Mouse (Mus musculus): ENCODE measurements around the gene Polr3b.

Polr3b gene

DNA sequence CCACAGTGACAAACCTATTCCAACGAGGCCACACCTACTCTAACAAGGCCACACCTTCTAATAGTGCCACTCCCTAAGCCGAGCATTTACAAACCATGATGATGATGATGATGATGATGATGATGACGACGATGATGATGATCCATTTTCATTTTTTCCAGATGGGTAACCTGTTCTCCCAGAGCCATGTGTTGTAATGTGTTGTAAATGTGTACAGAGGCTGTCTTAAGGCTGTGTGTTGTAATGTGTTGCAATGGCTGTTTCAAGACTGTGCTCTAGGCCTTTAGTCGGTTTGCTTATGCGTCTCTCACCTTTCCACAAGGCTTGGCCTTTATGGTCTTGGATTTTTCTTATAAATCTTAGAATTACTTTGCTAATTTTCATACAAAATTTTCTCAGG is 40.0 kb downstream of the Polr3b start:
- no peak for DNase-seq (ENCODE audit: low read depth, low spot score)

DNA sequence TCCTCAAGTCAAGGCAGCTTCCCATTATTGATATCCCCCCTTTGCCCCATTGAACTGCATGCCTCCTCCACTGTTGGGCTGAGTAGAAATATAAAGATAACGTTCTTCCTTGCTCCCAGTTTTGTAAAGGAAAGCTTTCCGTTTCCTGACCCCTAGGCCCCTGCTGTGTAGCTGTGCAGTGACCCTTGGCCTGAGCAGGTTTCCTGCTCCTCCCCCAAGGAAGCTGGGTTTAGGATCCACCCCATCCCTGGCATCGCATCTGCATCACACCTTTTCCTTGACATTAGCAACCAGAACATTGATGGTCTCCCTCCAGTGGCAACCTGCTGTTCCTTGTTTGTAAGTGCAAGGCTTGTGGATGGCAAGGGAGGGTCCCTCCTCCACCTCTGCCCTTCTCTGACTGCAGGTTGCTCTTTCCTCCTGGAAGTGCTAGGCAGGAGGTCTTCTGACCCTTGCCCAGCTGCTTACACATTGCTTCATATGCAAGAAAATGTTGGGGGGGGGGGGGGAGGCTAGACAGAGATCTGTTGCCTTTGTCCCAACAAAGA is 43.7 kb downstream of the Polr3b start:
- DNase-seq (ENCODE audit: low read depth, low spot score) = peak; percentile 66

DNA sequence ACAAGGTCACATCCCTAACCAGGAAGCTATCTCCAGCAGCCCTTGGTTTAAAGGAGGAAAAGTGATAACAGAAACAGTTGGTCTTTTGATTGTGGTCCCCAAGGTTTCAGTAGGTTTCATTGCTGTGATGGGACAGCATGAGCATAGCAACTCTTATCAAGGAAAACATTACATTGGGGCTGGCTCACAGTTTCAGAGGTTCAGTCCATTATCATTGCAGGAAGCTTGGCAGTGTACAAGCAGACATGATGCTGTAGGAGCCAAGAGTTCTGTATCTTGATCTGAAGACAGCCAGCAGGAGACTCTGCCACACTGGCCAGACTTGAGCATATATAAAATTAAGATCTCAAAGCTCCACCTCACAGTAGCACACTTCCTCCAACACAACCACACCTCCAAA is 53.6 kb downstream of the Polr3b start:
- DNase-seq (ENCODE audit: low read depth, low spot score) = no peak

DNA sequence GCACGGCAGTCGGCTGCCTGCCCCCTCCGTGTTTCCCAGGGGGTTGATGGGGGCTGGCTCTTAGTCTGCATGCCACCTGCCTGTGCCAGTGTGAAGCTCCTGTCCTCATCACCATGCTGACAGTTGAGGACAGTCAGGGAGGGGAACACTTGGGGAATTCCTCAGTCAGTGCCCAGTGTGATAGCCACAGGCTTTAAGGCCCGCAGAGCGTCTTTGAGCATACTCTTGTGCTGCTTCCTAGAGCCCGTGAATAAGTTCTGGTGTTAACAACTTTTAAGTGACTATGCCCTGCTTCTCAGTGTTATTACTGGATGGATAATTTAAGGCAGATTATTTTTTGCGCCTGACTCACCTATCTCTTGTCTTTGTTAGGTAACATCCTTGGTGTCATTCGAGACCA is 54.4 kb downstream of the Polr3b start:
- DNase-seq (ENCODE audit: low read depth, low spot score) = no peak

DNA sequence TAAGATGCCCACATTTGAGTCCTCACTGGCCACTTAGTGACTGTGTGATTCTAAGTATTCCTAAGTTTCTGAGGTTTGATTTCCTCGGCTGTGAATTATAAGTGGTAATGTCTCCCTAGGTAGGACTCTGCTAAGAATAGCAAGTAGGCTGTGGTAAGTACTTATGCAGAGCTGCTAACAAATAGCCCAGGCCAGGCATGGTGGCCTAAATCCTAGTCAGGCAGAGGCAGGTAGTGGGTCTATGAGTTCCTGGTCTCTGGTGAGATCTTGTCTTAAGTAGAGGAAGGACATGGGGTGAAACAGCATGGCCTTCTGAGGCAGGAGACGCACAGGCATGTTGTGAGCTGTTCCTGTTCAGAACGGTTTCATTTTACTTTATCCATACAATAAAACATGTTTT is 55.8 kb downstream of the Polr3b start:
- DNase-seq (ENCODE audit: low read depth, low spot score) = no peak

DNA sequence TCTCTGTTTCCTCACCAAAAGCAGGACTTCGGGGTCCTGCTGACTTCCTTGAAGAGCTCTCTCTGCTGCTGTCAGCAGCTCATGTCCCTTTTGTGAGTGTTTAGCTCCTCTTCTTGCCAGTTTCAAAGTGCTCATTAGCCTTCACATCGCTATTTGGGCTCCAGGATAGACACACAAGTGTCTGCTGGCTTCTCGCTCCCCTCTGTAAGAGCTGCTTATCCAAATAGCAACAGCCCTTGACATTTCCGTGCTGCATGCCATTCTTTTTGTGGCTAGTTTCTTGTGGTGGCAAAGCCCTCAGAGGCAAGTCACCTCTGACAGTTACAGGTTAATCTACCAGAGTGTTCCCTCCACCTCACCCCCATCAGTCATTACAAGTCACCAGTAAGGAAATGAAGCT is 56.3 kb downstream of the Polr3b start:
- DNase-seq (ENCODE audit: low read depth, low spot score) = no peak

DNA sequence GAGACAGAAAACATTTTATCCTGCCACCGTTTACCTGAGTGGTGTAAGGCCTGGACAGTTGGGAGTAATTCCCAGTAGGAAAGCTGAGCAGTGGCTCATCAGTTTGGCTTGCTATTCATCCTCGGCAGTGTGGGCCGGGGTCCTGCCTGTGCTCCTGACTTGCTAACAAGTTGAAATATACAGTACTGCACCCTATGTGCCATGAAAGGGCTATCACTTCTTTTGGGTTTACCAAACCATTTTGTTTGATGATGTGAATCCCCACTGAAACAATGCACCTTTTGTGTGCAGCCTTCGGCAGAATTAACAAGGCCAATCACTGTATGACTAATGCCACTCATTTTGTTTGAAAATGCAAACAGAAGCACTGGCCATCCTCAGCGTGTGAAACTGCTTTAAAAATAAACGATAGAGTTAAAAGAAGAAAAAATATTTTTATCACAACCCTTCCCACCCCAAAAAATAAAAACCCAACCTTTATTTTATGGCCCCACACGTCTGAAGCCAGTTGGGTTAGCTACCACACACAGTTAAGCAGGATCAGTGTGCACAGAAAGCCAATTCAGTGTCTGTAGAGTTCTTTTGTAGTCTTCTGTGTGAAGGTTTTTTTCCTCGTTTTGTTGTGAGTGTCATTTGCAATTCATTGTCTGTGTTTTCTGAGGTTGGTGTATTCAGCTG is 63.5 kb downstream of the Polr3b start:
- DNase-seq (ENCODE audit: low read depth, low spot score) = no peak

DNA sequence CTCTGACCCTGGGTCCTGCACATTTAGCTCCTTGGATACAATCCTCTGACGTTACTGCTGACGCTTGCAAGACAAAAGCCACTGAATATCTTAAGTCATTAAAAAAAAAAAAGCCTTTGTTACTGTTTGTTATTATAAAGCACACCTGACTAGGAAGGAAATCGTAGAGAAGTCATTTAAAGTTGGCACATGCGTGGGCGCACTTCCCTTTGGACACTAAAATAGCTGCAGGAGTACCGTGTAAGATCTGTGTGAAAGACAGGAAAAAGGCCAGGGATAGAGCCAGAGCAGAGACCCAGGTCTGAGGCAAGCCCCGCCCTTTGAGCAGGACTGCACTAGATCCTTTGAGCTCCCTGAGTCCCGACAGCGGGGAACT is 64.0 kb downstream of the Polr3b start:
- DNase-seq (ENCODE audit: low read depth, low spot score) = peak; percentile 43

DNA sequence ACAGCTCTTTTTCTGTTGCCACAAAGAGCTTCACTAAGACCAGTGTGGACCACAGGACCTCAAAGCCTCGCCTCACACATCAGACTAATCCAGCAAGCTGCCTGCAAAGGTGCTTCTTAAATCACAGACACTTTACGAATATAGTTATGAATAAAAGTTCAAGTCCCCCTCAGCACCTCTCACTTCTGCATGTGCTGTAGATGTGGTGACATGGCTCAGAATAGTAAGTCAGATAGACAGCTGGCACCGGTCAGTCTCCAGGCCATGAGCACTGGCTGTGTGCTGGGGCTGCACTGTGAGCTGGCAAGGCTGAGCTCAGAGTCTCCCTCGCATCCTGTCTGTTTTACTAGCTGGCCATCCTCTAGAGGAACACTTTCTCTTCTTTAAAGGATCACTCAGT is 64.6 kb downstream of the Polr3b start:
- no peak for DNase-seq (ENCODE audit: low read depth, low spot score)

DNA sequence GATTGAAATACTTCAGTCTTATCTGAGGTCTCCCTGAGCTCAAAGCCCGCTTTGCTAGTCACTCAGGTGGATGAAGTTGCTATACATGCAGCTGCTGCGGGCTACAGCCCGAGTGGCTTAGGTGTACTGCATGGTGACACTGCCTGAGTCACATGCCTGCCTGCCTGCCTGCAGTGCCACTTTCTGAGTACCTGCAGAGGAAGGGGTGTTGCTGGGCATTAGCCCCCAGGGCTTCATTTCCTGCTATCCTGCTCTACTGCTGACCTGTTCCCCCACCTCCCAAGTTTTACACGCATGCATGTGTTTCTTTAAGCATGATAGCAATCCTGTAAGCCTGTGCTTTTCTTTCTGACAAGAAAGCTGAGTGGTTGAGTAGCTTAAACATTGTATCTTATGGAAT is 65.6 kb downstream of the Polr3b start:
- no peak for DNase-seq (ENCODE audit: low read depth, low spot score)

DNA sequence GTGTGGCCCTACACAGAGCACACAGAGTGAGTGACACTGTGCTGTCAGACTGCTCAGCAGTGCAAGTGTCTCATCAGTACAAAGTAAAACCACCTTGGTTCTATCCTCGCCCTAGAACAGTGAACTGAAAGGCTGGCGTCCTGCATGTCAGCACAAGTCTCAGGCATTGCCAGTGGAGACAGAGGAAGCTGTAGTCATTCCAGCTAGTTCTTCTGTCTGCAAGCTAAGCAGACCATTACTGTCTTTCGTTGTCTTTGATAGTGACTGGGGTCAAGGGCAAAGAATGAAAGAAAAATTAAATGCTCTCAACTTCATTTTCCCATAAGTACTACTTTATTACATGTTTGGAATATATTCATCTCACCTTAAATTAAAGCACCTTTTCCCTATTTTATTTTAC is 67.8 kb downstream of the Polr3b start:
- no peak for DNase-seq (ENCODE audit: low read depth, low spot score)

DNA sequence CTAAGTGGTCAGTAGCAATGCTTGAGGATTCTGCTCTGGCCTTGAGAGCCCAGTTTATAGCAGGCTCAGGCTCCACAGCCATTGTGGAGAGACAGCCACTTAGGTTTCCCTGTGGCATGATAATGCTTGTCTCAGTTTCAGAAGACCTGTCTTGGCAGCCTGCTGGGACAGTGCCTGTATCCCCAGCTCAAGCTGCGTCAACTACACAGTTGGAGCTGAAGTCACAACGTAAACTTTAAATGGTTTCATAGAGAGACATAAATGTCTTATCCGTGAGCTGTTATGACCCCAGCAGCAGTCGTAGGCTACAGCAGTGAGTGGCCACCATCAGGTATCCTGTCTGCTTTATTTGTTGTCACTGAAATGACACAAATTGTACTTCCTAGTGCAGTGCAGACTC is 68.7 kb downstream of the Polr3b start:
- no peak for DNase-seq (ENCODE audit: low read depth, low spot score)

DNA sequence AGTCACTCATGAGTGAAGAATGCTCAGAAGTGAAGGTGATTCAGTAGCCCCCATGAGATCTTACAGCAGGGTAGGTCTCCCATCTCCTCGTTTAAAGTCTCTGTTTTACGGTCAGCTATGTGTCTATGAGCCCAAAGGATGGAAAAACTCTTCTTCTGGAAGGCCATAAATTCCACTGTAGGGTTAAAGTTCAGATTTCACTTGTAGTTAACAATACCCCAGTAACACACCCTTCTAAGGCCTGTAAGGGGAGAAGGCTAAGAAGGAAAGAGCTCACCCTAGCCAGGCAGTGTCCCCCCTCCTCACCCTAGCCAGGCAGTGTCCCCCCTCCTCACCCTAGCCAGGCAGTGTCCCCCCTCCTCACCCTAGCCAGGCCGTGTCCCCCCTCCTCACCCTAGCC is 69.6 kb downstream of the Polr3b start:
- DNase-seq (ENCODE audit: low read depth, low spot score) = no peak

DNA sequence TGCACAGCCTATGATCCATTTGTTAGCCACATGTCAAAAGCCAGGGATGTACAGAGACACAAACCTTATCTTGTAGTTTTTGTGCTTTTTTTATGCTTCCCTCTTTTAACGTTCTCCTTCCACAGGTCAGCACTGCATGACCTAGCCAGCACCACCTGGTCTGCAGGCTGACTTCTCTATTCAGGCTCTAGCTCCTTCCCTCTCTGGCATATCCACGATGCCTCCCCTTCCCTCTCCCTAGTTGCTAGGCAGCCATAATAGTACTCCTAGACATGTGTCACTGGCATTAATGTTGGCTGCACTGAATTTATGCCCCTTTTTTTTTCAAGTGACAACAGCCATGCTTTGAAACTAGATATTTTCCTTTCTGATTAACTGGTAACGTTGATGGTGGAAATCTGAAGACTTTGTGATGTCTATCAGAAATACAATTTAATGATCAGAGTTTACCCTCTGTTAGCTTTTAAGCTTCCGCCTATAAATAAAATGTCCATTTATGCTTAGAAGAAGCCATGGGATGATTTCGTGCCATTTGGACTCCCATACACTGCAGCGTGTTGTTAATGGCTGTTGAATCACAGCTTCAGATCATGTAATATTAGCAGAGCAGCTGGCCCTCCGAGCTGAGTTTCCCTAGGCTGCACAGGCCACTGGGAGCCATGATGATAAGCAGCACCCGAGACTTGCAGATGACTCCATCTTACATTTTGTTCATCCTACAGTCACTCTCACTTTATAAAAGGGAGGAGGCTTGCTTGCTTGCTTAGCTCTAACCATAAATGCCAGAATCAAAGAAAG is 71.9 kb downstream of the Polr3b start:
- no peak for DNase-seq (ENCODE audit: low read depth, low spot score)

DNA sequence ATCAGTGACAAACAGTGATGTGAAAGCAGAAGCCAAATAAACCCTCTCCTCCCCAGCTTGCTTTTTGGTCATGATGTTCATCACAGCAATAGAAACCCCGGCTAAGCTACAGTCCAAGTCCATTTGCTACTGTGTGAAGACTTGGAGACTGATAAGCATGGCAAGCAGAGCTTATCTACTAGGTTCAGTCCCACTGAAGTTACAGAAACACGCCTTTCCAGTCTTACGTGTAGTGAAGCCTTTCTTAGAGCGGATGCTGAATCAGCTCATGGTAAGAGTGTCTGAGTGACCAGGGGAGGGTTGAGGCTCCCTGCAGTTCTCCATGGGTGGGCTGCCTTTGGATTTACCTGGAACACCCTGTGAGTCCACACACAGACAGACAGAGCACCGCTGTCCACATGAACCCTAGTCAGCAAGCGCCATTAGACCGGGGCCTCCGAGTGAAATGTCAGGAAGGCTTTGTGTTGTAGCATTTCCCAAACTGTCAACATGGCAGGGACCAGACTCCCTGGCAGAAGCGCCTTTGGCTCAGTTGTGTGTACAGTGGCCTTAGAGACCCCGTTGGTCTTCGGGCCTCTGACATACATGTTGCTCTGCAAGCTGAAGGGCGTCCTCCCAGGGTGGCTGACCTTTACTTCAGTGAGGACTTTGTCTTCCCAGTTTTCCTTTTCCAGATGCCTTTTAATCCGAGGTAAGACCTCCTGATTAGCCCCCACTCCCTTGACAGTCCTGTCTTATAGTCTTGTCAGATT is 78.3 kb downstream of the Polr3b start:
- no peak for DNase-seq (ENCODE audit: low read depth, low spot score)

DNA sequence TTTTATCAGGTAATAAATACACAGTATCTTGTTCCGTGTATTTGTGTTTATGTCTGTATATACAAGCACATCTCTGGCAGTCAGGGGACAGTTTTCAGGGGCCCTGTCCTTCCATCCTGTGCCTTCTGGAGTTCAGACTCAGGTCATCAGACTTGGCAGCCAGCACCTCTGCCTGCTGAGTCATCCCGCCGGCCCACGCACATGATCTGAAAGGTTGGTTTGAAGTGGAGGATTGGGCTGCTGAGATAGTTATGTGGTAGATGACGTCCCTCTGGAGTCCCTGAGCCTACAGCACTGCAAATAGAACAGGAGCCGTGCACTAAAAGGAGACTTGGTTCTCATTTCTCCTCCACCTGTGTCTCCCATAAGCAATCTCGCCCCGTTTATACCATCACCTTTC is 79.0 kb downstream of the Polr3b start:
- no peak for DNase-seq (ENCODE audit: low read depth, low spot score)

DNA sequence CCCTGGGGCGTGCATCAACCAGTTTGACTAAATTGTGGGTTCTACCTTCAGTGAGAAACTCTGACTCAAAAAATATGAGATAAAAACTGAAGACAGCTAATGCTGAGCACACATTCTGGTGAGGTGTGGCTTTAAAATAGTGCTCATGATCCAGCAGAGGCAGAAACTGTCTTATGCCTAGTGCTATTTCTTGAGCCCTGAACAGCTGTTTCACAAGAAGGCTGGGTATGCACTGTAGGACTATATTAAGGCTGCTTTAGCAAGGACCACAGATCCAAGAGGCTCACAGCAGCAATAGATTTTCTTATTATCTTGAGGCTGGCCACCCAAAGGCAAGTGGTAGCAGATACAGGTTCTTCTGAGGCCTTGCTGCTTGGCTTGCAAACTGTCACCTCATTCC is 80.0 kb downstream of the Polr3b start:
- no peak for DNase-seq (ENCODE audit: low read depth, low spot score)

DNA sequence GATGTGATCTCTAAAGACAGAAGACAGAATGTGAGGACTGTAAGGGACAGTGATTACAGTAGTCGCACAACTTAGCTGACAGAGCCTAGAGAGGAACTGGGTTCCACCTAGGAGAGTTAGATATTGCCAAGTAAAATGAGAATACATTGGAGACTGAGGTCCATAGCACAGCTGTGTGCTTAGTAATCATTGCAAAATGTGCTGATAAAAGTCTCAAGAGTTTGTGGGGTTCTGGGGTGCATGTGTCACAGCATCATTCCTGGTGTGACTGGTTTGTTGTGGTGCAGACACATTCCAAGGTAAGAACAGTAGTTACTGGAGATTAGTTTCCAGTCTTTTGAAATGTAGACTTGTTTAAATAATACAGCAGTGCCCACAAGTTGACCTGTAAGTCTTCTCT is 82.5 kb downstream of the Polr3b start:
- DNase-seq (ENCODE audit: low read depth, low spot score) = no peak

DNA sequence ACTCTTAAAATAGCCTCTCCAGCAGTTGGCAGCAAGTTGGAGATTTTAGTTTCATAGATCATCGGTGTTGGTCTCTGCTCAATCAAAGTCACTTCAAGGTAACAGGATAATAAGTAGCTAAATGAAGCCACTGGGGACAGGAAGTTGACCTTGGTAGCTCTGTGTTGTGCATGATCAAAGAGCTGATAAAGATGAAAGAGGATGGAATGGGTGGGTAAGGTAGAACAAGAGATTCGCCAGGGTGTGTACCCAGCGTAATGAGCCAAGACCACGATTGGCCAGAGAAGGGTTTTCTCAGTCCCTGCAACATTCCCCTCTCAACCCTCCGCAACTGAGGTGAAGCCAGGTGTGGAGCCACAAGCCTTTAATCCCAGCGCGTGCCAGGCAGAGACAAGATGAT is 83.1 kb downstream of the Polr3b start:
- DNase-seq (ENCODE audit: low read depth, low spot score) = peak; percentile 21

DNA sequence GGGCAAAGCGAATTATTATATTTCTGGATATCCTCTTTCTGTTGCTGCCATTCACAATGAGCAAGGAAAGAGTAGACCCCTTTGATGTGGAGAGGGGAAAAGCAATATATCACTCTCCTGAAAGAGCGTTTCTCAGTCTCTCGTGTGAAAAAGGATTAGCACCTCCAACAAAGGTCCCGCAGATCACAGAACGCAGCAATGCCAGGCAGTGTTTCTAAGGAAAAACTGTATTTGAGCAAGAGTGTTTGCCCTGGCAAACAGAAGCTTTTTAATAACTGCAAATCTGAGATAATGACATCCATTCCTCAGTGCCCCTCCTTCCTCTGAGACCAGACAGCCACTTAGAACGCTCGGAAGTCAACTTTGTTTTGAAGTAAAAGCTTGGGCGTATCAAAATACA is 84.5 kb downstream of the Polr3b start:
- DNase-seq (ENCODE audit: low read depth, low spot score) = no peak

DNA sequence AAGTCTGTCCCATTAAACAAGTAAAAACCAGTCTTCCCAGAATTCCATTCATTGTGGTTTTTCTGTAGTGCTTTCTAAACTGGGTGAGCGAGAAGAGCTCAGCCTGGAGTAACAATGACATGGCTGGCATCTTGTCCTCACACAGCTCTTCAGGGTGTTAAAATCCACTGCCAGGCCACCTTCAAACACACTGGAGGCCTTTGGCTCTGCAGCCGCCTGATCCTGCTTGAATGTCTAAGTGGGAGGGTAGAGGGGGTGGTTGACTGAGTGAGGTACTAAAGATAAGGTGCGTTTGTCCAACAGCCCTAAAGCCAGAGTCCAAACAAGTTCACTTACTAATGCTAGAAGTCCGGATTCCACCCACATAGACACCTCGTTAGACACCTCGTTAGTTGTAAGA is 85.1 kb downstream of the Polr3b start:
- DNase-seq (ENCODE audit: low read depth, low spot score) = peak; percentile 23

DNA sequence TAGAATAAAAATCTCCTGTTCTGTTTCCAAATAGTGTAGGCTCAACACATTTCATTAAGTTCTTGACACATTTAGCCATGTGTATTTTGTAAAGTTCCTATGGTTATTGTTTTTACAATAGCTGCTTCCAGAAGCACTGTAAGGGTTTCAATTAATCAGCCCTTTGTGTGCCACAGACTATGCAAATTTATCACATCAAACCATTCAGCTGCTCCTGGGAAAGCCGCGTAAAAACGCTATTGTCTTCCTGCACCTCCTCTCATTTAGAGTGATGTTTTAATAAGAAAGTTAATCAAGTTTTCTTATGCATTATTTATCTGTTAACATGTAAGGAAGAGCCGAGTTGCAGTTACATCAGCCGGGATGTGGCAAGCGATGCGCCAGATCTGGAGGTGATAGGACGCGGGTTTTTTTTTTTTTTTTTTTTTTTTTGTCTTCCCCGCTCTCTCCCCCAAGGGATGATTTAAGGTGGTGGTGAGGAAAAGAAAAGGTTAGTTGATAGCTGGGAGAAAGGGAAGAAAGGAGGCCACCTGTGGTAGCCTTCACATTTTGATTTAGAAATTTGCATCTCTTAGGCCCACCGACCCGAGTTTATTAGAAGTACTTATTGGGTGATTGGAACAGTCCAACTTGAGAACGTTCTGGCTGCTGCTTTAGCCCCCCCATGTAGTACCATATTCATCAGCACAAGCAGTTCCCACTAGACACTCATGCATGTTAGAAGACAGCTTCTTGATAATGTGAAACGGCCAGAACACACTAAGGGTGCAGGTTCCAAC is 85.8 kb downstream of the Polr3b start:
- peak; percentile 88 for DNase-seq (ENCODE audit: low read depth, low spot score)

Data from ES-CJ7 (cell line).